Mouse (Mus musculus) hindbrain, embryonic 12.5 days (tissue): ENCODE results near the gene Foxk2. TPM values are rescaled to one million over a fixed set of nuclear protein-coding genes. Genes with fewer than 3 reads are reported as not detected.
"Not testable (repeated sequence)": the region's sequence is repeated elsewhere in the genome, so short reads cannot be mapped to it uniquely, and the experiment has no call there.

Experiments used
- ATAC-seq: fragments of 200-750 bp; cut with Nextera tagmentation; 2 replicates; pipeline ENCODE4 v1.8.0; 2017; ENCODE audit warnings: moderate TSS enrichment; ENCODE audit not compliant: low FRiP score
- H3K27ac ChIP-seq: fragments of 300-500 bp; sonication (generic); 2 replicates; pipeline ENCODE4 v1.5.1; 2016; ENCODE audit warnings: mild to moderate bottlenecking
- H3K27me3 ChIP-seq: fragments of 300-500 bp; sonication (generic); 2 replicates; pipeline ENCODE4 v1.6.1; 2016; ENCODE audit warnings: mild to moderate bottlenecking
- H3K36me3 ChIP-seq: fragments of 300-500 bp; sonication (generic); 2 replicates; pipeline ENCODE4 v1.6.1; 2016; ENCODE audit warnings: mild to moderate bottlenecking
- H3K4me1 ChIP-seq: fragments of 300-500 bp; sonication (generic); 2 replicates; pipeline ENCODE4 v1.6.1; 2016
- H3K4me2 ChIP-seq: fragments of 300-500 bp; sonication (generic); replicated peaks from 2 replicates; pipeline ENCODE4 v1.6.1; 2016; ENCODE audit warnings: mild to moderate bottlenecking
- H3K4me3 ChIP-seq: fragments of 300-500 bp; sonication (generic); 2 replicates; pipeline ENCODE4 v1.5.1; 2016; ENCODE audit warnings: mild to moderate bottlenecking
- H3K9ac ChIP-seq: fragments of 300-500 bp; sonication (generic); 2 replicates; pipeline ENCODE4 v1.6.1; 2016; ENCODE audit warnings: mild to moderate bottlenecking, moderate library complexity
- H3K9me3 ChIP-seq: fragments of 300-500 bp; sonication (generic); replicated peaks from 2 replicates; pipeline ENCODE4 v1.6.1; 2016; ENCODE audit warnings: mild to moderate bottlenecking
- WGBS: fragments of 180-500 bp; shearing (Covaris S2); methylation state at CpG from one replicate; pipeline ENCODE4 v1.1.7; 2016; 5-methylcytosine and 5-hydroxymethylcytosine counted together
- polyA plus RNA-seq: library from polyadenylated mRNA; unstranded; fragments of >200 nt; fragmentation: Nextera tagmentation; extraction: Ambion mirVana; gene quantifications from 2 replicates; pipeline ENCODE4 v1.2.1, GENCODE M21; 2016

The Foxk2 gene
- polyA plus RNA-seq, 1 experiment from 2014 or later = 11.1 TPM

DNA sequence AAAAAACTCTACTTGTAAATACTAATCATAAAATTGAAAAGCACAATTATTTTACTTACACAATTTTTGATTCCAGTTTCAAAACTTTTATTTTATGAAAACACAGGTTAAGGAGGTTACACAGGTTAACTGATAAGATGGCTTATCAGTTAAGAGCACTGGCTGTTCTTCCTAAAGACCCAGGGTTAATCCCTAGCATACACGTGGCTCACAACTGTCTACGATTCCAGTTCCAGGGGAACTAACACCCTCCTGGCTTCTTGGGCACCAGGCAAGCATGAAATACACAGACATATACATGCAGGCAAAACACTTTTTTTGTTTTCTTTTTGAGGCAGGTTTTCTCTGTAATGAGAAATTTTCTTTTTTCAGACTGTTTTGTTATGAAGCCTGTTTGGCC is 88.4 kb downstream of the Foxk2 start:
- no peak overlapping the region for H3K27ac ChIP-seq
- no peaks in the 10 kb centered on the region for H3K9me3 ChIP-seq
- no peak overlapping the region for H3K4me2 ChIP-seq
- H3K4me3 ChIP-seq = no peak overlapping the region
- ATAC-seq = no peak
- peaks cover 7% of the 10 kb centered on the region for H3K4me1 ChIP-seq
- peaks cover 27% of the 10 kb centered on the region for H3K36me3 ChIP-seq
- WGBS = 91% methylated on average over 2 of the region's 2 CpGs
- H3K9ac ChIP-seq = no peak overlapping the region
- no peaks in the 10 kb centered on the region for H3K27me3 ChIP-seq

DNA sequence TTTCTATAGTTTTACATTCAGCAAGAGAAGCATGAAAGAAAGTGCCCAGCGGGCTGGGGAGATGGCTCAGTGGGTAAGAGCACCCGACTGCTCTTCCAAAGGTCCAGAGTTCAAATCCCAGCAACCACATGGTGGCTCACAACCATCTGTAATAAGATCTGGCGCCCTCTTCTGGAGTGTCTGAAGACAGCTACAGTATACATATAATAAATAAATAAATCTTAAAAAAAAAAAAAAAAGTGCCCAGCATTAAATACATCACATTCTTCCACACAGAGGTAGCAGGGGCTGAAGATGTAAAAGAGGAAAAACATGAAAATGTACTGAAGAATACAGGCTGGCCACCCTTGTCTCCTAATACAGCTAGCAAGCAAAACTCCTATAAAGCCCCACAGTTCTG is 88.9 kb downstream of the Foxk2 start:
- Histone ChIP-seq H3K4me1 (peaks cover 11% of the 10 kb centered on the region), H3K36me3 (peaks cover 27% of the 10 kb centered on the region)
- H3K27me3 ChIP-seq, H3K4me2 ChIP-seq, H3K27ac ChIP-seq, H3K9ac ChIP-seq, ATAC-seq, H3K4me3 ChIP-seq, H3K9me3 ChIP-seq: not testable (repeated sequence)
- WGBS = 77% methylated on average over 3 of the region's 3 CpGs

- 4% methylated on average over 41 of the region's 41 CpGs for WGBS
- Histone ChIP-seq H3K4me2 (peak overlapping the region; percentile 91), H3K4me1 (peaks cover 18% of the 10 kb centered on the region), H3K9ac (peak overlapping the region; percentile 92), H3K36me3 (0 out of 2 replicates have a peak, but pooled peaks cover 6% of the 10 kb centered on the region), H3K27me3 (no peaks in the 10 kb centered on the region), H3K27ac (peak overlapping the region; percentile 84), H3K9me3 (no peaks in the 10 kb centered on the region), H3K4me3 (peak overlapping the region; percentile 94)
- ATAC-seq = no peak
These were observed 93.7 kb downstream of the Foxk2 start for GRCm38 (mm10) chr11:121353326-121354090.

DNA sequence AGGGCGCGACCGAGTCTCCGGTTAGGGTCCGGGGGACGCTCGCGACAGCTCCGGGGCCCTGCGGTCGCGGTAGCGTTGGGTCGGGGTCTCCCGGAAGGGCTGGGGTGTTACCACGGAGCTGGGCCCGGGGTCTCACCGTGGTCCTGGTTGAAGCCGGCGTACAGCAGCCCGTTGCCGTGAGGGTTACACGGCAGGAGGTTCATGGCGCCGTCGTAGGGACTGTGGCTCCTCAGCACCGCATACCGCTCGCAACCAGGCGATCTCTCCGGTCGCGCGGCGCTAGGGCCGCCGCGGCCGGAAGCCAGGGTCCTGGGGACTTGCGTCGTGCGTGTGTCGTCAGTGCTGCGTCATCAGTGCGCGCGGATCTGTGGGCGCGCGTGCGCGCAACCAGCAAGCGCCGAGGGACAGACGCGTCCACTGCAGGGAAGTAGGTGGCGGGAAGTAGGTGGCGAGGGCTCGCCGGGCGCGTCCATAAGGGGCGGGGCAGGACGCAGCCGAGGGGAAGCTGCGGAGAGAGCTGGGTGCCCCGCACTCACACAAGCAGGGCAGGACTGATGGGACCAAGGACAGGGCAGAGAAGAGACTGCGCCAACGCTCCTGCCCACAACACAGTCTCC is 94.4 kb downstream of the Foxk2 start, which contains the start of gene Wdr45b:
Gene Wdr45b (minus strand): TSS at position 355 of the 617 bp plus-strand sequence.
- ATAC-seq = peak; percentile 95
- 0 out of 2 replicates have a peak, but pooled peaks cover 6% of the 10 kb centered on the region for H3K36me3 ChIP-seq
- peak within 1 kb of the TSS; percentile 92 for H3K9ac ChIP-seq
- no peaks in the 10 kb centered on the region for H3K9me3 ChIP-seq
- no peaks in the 10 kb centered on the region for H3K27me3 ChIP-seq
- H3K4me3 ChIP-seq = peak within 1 kb of the TSS; percentile 94
- H3K4me1 ChIP-seq = peaks cover 18% of the 10 kb centered on the region
- H3K4me2 ChIP-seq = peak within 1 kb of the TSS; percentile 91
- whole genome bisulfite sequencing = under 1% methylated on average over 68 of the region's 69 CpGs
- peak within 1 kb of the TSS; percentile 84 for H3K27ac ChIP-seq

Other genes starting within 250 kb of the Foxk2 start
- gene Cd7, start 220.6 kb upstream of the Foxk2 start, polyA plus RNA-seq = not detected in 2 replicates
- gene Sectm1b, start 196.4 kb upstream of the Foxk2 start, polyA plus RNA-seq = not detected in 2 replicates
- gene Sectm1a, start 178.8 kb upstream of the Foxk2 start, polyA plus RNA-seq = not detected in 2 replicates
- gene Tex19.2, start 141.3 kb upstream of the Foxk2 start, polyA plus RNA-seq = not detected in 2 replicates
- not detected in 2 replicates for gene Tex19.1, start 113.8 kb upstream of the Foxk2 start, polyA plus RNA-seq
- 0.32 and 0.35 TPM in 2 replicates for gene Uts2r, start 99.7 kb upstream of the Foxk2 start, polyA plus RNA-seq
- 9.6 and 11.7 TPM in 2 replicates for gene Hexdc, start 55.6 kb upstream of the Foxk2 start, polyA plus RNA-seq
- gene Ogfod3, start 55.3 kb upstream of the Foxk2 start, polyA plus RNA-seq = 17.7 and 19.2 TPM in 2 replicates
- 40.6 and 40.8 TPM in 2 replicates for gene Cybc1, start 30.7 kb upstream of the Foxk2 start, polyA plus RNA-seq
- gene Narf, start 22.7 kb upstream of the Foxk2 start, polyA plus RNA-seq = 86.0 and 87.3 TPM in 2 replicates
- 82.3 and 88.7 TPM in 2 replicates for gene Wdr45b, start 94.5 kb downstream of the Foxk2 start, polyA plus RNA-seq
- 6.7 and 7.2 TPM in 2 replicates for gene Rab40b, start 128.3 kb downstream of the Foxk2 start, polyA plus RNA-seq
- 8.5 and 10.9 TPM in 2 replicates for gene Fn3krp, start 161.4 kb downstream of the Foxk2 start, polyA plus RNA-seq
- gene Fn3k, start 174.9 kb downstream of the Foxk2 start, polyA plus RNA-seq = 1.9 and 2.8 TPM in 2 replicates
- gene Tbcd, start 192.0 kb downstream of the Foxk2 start, polyA plus RNA-seq = 60.0 and 61.6 TPM in 2 replicates